Mouse (Mus musculus) bone marrow, adult 2 months (tissue): ENCODE data around the gene G3bp2.

Experiments used
- CTCF ChIP-seq: fragments of 200-500 bp; IDR thresholded peaks from 2 replicates; pipeline ENCODE4 v1.5.1; 2011; ENCODE audit warnings: low read length, control low read depth; ENCODE audit not compliant: control insufficient read depth, insufficient read depth
- POLR2A ChIP-seq: fragments of 200-500 bp; IDR thresholded peaks from 2 replicates; pipeline ENCODE4 v1.6.1; 2011; ENCODE audit warnings: low read depth, mild to moderate bottlenecking, control low read depth, low read length, borderline replicate concordance; ENCODE audit not compliant: control insufficient read depth

GRCm38 (mm10) chr5:92112585-92112984 is 29.1 kb upstream of the G3bp2 start:
- TF ChIP-seq CTCF (no peak), POLR2A (no peak)
